Mouse (Mus musculus) midbrain, embryonic 15.5 days (tissue): Measurements from ENCODE around the gene Gm10638. TPM values are rescaled to one million over a fixed set of nuclear protein-coding genes. Genes with fewer than 3 reads are reported as not detected.

Source experiments
- ATAC-seq: fragments of 200-750 bp; cut with Nextera tagmentation; replicated peaks from 2 replicates; pipeline ENCODE4 v1.8.0; 2017; ENCODE audit warnings: moderate TSS enrichment
- H3K27ac ChIP-seq: fragments of 300-500 bp; sonication (generic); 2 replicates; pipeline ENCODE4 v1.5.1; 2015; ENCODE audit warnings: mild to moderate bottlenecking, inconsistent platforms
- H3K27me3 ChIP-seq: fragments of 300-500 bp; sonication (generic); replicated peaks from 2 replicates; pipeline ENCODE4 v1.6.1; 2015; ENCODE audit warnings: inconsistent platforms
- H3K36me3 ChIP-seq: fragments of 300-500 bp; sonication (generic); replicated peaks from 2 replicates; pipeline ENCODE4 v1.6.1; 2015; ENCODE audit warnings: inconsistent platforms
- H3K4me1 ChIP-seq: fragments of 300-500 bp; sonication (generic); 2 replicates; pipeline ENCODE4 v1.6.1; 2015; ENCODE audit warnings: inconsistent platforms
- H3K4me2 ChIP-seq: fragments of 300-500 bp; sonication (generic); 2 replicates; pipeline ENCODE4 v1.6.1; 2015; ENCODE audit warnings: inconsistent platforms, mild to moderate bottlenecking, moderate library complexity
- H3K4me3 ChIP-seq: fragments of 300-500 bp; sonication (generic); 2 replicates; pipeline ENCODE4 v1.5.1; 2015; ENCODE audit warnings: mild to moderate bottlenecking, inconsistent platforms
- H3K9ac ChIP-seq: fragments of 300-500 bp; sonication (generic); 2 replicates; pipeline ENCODE4 v1.6.1; 2015; ENCODE audit warnings: mild to moderate bottlenecking, inconsistent platforms
- H3K9me3 ChIP-seq: fragments of 300-500 bp; sonication (generic); 2 replicates; pipeline ENCODE4 v1.6.1; 2016; ENCODE audit warnings: inconsistent platforms
- WGBS: fragments of 180-500 bp; shearing (Covaris S2); methylation state at CpG from one replicate; pipeline ENCODE4 v1.1.7; 2015; ENCODE audit warnings: mixed read lengths; 5-methylcytosine and 5-hydroxymethylcytosine counted together
- polyA plus RNA-seq: library from polyadenylated mRNA; unstranded; fragments of >200 nt; fragmentation: Nextera tagmentation; extraction: Ambion mirVana; gene quantifications from 2 replicates; pipeline ENCODE4 v1.2.1, GENCODE M21; 2015

Gene Gm10638
- polyA plus RNA-seq, 1 experiment from 2014 or later = 6.4 TPM

DNA sequence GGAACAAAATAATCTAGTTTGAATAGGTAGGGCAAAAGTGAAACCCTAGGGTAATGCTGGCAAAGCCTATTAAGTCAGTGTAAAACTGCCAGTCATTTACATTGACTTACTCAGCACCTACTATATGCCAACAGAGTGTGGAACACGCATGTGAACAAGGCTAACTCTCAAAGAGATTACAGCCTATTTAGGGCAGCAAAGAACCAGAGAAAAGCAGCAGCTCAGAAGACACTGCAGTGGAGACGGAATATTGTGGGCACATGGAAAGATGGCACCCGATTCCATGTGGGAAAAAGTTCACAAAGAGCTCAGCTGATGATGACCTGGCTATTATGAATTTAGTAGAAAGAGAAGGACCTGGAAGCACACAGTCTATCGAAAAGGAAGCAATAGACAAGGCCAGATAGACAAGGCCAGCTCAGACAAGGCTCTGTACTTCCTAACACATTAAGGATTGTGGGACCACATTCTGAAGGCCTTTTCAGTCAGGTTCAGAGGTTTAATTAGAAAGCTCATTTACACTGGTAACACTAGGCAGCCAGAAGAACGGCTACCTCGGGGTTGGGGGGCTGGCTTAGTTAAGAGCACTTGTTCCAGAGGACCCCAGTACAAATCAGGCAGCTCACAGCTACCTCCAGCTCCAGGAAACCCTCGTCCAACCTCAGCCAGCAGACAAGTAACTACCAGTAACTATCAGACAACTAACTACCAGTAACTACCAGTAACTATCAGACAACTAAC lies 2.7 kb upstream of the Gm10638 start:
- Histone ChIP-seq H3K9ac (no peak overlapping the region), H3K9me3 (no peaks in the 10 kb centered on the region), H3K4me1 (peaks cover 44% of the 10 kb centered on the region), H3K36me3 (no peaks in the 10 kb centered on the region), H3K27ac (no peak overlapping the region), H3K27me3 (no peaks in the 10 kb centered on the region), H3K4me3 (no peak overlapping the region), H3K4me2 (peak overlapping the region; percentile 1; the same call in 1 of the 2 replicates)
- WGBS = 72% methylated on average over 7 of the region's 7 CpGs
- no peak for ATAC-seq

DNA sequence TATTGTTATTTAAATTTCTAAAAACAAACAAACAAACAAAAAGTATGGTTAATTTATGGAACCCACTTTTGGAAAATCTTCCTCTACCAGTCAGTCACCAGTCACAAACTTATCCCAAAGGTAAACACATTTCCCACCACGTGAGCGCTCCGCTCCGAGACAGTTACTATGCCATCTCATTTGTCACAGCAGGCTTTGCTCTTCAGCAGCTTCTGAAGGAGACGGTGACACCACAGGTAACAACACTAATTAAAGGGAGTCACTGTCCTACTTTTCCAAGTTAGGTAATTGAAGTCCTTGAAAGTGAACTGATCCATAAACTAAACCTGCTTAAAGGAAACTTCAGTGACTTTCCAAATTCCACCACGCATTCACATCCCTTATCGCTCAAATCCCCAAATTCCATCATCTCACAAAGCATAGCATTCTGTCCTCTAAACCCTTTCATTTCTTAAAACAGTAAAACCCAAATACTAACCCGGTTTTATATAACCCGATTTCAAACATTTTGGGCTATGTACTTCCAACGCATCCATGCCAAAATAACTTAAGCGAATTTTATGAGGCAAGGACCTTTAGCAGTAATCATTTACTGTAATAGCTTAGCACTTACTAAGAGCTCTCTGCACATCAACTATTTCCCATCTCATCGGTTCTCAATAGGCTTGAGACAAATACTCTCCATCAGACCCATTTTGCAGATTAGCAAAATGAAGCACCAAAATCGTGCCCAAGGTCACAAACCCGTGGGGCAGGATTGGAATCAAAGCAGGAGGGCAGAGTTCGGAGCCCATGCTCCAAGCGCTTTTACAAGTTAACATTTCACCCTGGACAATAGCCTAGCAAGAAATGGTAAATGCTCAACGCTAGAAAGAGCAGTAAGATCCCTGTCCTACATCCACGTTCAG lies 932 bp upstream of the Gm10638 start:
- Histone ChIP-seq H3K36me3 (no peaks in the 10 kb centered on the region), H3K27ac (peak overlapping the region; percentile 98), H3K9ac (peak overlapping the region; percentile 98), H3K9me3 (no peaks in the 10 kb centered on the region), H3K4me1 (peaks cover 44% of the 10 kb centered on the region), H3K4me3 (peak overlapping the region; percentile 96), H3K27me3 (no peaks in the 10 kb centered on the region), H3K4me2 (peak overlapping the region; percentile 69)
- WGBS = 4% methylated on average over 18 of the region's 18 CpGs
- ATAC-seq = 0 out of 2 replicates have a peak, but pooled peaks have one; percentile 3

DNA sequence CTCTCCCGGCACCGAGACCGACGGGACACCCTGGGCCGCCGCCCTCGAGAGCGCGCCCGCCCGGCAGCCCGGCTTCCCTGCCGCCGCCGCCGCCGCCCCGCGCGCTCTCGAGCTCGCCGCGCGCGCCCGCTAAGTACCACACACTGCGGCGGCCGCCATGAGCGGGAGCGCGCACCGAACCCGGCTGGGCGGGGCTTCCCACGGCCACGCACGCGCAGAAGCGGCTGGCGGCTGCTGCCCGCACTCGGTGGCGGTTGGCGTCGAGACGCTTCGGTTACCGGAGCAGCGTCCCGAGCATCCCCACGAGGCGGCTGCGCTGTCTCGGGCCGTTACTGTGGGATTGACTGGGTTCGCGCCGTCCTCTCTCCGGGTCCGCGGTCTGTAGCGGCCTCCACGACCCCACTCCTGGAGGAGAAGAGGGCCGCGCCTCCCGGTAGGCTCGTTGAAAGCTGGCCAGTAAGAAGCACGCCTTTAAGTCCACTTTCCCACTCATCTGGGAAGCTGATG lies 489 bp downstream of the Gm10638 start:
- ATAC-seq = peak; percentile 88
- Histone ChIP-seq H3K27ac (peak overlapping the region; percentile 98), H3K27me3 (no peaks in the 10 kb centered on the region), H3K9ac (peak overlapping the region; percentile 98), H3K4me2 (peak overlapping the region; percentile 69), H3K9me3 (no peaks in the 10 kb centered on the region), H3K4me1 (peaks cover 41% of the 10 kb centered on the region), H3K36me3 (no peaks in the 10 kb centered on the region), H3K4me3 (peak overlapping the region; percentile 96)
- under 1% methylated on average over 49 of the region's 70 CpGs for WGBS

DNA sequence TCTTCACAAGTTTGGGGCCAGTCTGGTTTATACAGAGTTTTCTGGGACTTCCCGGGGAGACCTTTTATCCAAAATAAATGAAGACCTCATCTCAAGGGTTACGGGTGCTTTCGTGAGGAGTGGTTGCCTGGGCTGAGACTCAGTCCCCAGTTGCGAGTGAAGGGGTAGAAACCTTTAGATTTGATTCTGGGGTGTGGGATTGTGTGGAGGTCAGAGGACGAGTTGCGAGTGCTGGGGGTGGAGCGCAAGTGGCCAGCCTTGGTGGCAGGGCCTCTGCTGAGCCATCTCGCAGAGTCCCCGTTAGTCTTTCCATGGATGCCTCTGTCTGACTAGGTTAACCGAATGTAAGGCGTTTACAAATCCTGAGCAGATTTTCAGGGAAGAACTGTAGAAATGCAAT lies 1.0 kb downstream of the Gm10638 start:
- WGBS = 0% methylated on average over 11 of the region's 11 CpGs
- peak; percentile 40 for ATAC-seq

DNA sequence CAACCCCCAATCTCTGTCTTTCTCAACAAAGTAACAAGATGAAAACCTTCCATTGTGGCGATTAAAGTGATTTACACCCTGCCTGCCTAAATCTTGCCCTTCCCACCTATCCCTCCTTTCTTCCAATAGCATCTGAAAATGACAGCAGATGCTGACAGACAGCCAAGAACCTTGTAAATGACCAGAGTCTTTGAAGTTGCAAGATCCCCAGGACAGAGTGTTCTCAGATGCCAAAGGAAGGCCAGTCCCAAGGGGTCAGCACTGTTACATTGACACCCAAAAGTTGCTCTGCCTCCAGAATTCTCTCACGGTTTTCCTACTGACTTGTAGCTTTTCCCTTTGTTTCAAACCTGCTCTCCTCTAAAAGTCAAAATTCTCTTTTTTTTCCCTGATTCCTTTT lies 4.3 kb downstream of the Gm10638 start:
- Histone ChIP-seq H3K9me3 (no peaks in the 10 kb centered on the region), H3K9ac (no peak overlapping the region), H3K27me3 (no peaks in the 10 kb centered on the region), H3K36me3 (no peaks in the 10 kb centered on the region), H3K4me1 (peaks cover 8% of the 10 kb centered on the region), H3K4me2 (no peak overlapping the region), H3K4me3 (no peak overlapping the region), H3K27ac (no peak overlapping the region)
- no peak for ATAC-seq
- 52% methylated on average over 2 of the region's 2 CpGs for WGBS

More for the DNA sequence above, 1.0 kb downstream of the Gm10638 start:
- Histone ChIP-seq H3K9ac (peak overlapping the region; percentile 98), H3K36me3 (no peaks in the 10 kb centered on the region), H3K27ac (peak overlapping the region; percentile 98), H3K9me3 (no peaks in the 10 kb centered on the region), H3K27me3 (no peaks in the 10 kb centered on the region), H3K4me1 (peaks cover 37% of the 10 kb centered on the region), H3K4me3 (peak overlapping the region; percentile 96), H3K4me2 (peak overlapping the region; percentile 69)

DNA sequence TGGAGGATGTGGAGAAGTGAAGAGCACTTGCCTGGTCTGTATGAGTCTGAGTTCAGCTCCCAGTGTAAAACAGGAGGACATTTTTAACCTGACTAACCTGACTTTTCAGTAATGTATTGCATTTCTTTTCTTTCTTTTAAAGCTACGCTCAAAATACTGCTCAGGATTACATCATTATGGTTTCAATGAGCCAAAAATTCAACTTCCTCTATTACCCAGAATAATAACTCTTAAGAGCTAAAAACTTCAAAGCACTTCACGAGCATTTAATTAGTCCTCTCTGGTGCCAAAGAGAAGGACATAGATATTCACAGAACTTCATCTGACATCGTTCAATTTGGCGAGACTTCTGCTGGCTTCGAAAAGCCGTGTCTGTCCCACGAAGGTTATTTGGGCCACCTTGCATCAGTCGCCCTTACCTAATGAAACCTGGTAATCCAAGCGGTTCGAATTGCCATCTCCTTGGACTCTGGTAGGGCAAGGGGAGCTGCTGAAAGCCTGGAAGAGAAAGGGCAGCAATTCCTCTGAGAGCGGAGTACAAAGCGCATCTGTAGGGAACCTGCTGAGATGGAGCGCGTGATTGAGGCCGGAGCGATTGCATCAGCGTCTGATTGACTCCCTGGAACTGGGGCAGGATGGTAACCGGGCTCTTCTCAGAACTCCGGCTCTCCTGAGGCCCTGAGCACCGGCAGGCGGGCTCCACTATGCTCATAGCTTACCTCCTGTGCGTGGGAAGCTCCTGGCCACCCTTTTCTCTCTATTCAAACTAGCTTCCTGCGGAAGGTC lies 11.6 kb downstream of the Gm10638 start:
- Histone ChIP-seq H3K36me3 (no peaks in the 10 kb centered on the region), H3K9me3 (no peaks in the 10 kb centered on the region), H3K9ac (0 out of 2 replicates have a peak overlapping the region, but pooled peaks have one; percentile 25), H3K27me3 (no peaks in the 10 kb centered on the region), H3K4me3 (peak overlapping the region; percentile 12; the same call in 1 of the 2 replicates), H3K4me2 (peak overlapping the region; percentile 39), H3K4me1 (peaks cover 6% of the 10 kb centered on the region), H3K27ac (no peak overlapping the region)
- 17% methylated on average over 23 of the region's 23 CpGs for WGBS
- ATAC-seq = no peak

DNA sequence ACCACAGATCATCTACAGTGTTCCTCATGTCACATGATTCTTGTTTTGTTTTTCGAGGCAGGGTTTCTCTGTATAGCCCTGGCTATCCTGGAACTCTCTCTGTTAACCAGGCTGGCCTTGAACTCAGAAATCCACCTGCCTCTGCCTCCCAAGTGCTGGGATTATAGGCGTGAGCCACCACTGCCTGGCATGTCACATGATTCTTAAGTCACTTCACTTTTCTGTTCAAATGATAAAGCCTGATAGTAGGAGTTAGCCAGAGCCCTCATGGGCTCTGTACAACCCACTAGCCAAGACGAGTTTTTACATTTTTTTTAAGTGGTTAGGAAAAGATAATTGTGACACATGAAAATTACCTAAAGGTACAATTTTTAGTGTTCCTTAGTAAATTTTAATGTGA lies 13.2 kb downstream of the Gm10638 start:
- 85% methylated on average over 3 of the region's 3 CpGs for WGBS
- ATAC-seq = no peak
- H3K4me2 ChIP-seq = no peak overlapping the region

DNA sequence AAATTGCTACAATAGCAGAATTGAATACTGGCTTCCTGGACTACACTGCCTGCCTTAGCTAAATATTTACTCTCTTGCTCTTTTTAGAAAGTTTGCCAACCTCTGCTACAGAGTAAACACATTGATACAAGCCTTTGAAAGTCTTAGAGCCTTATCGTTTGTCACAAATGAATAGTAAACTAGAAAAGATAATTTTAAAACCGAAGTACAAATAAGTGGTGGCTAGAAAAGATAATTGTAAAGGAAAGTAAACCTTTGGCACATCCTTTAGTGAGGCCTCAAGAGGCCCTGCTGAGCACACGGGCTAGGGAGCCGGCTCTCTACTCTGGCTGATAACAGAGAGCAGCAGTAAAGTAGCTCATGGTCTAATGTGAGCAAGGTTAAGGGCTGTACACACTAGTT lies 13.6 kb downstream of the Gm10638 start:
- H3K27ac ChIP-seq = no peak overlapping the region
- no peaks in the 10 kb centered on the region for H3K36me3 ChIP-seq
- no peaks in the 10 kb centered on the region for H3K27me3 ChIP-seq
- peaks cover 6% of the 10 kb centered on the region for H3K4me1 ChIP-seq
- no peak overlapping the region for H3K4me3 ChIP-seq
- H3K9ac ChIP-seq = no peak overlapping the region
- no peak overlapping the region for H3K4me2 ChIP-seq
- 63% methylated on average over 4 of the region's 4 CpGs for WGBS
- no peak for ATAC-seq
- no peaks in the 10 kb centered on the region for H3K9me3 ChIP-seq

More for the DNA sequence above, 13.2 kb downstream of the Gm10638 start:
- Histone ChIP-seq H3K27ac (no peak overlapping the region), H3K4me3 (no peak overlapping the region), H3K4me1 (peaks cover 6% of the 10 kb centered on the region), H3K9ac (no peak overlapping the region), H3K36me3 (no peaks in the 10 kb centered on the region), H3K9me3 (no peaks in the 10 kb centered on the region), H3K27me3 (no peaks in the 10 kb centered on the region)

DNA sequence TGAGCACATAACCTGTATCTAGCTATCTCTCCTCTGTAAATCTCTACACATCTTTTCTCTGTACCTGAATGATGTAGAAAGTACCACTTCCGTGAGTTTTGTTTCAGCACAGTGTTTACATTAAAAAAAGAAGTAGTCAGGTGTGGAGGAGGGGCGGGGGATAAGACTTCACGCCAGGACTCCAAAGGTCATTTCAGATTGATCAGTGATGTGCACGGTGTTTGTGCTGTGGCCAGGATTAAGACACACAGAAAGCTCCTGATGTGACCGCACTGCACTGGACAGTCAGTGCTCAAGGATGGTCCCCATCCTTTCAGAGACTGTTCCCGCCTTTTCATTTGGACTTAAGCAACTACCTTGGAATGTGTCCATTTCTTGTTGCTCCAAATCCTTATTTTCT lies 15.2 kb downstream of the Gm10638 start:
- no peak for ATAC-seq
- Histone ChIP-seq H3K27me3 (no peaks in the 10 kb centered on the region), H3K4me3 (no peak overlapping the region), H3K36me3 (no peaks in the 10 kb centered on the region), H3K27ac (no peak overlapping the region), H3K9ac (no peak overlapping the region), H3K9me3 (no peaks in the 10 kb centered on the region), H3K4me1 (peaks cover 6% of the 10 kb centered on the region), H3K4me2 (no peak overlapping the region)
- 58% methylated on average over 6 of the region's 6 CpGs for WGBS

DNA sequence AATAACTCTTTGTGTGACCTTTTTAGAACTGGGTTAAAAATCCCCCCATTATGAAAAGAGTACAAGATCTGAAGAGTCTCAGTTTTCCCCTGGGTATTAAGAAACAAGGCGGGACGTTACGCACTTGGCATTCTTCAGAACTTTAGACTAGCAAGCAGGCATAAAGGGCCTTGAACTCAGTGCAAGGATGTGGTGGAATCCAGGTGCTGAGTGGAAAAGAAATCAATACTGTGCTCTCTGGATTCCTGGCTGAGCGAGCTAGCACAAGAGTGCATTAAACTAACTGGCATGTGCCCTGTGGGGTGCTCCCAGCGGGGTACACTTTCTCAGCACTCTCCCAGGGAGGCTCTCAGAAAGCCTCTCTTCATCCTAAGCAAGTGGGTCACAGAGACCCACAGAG lies 17.3 kb downstream of the Gm10638 start:
- H3K27me3 ChIP-seq = no peaks in the 10 kb centered on the region
- no peaks in the 10 kb centered on the region for H3K4me1 ChIP-seq
- no peaks in the 10 kb centered on the region for H3K36me3 ChIP-seq
- no peak overlapping the region for H3K27ac ChIP-seq
- WGBS = 49% methylated on average over 5 of the region's 5 CpGs
- H3K4me2 ChIP-seq = no peak overlapping the region
- H3K9me3 ChIP-seq = no peaks in the 10 kb centered on the region
- no peak for ATAC-seq
- no peak overlapping the region for H3K9ac ChIP-seq
- no peak overlapping the region for H3K4me3 ChIP-seq

DNA sequence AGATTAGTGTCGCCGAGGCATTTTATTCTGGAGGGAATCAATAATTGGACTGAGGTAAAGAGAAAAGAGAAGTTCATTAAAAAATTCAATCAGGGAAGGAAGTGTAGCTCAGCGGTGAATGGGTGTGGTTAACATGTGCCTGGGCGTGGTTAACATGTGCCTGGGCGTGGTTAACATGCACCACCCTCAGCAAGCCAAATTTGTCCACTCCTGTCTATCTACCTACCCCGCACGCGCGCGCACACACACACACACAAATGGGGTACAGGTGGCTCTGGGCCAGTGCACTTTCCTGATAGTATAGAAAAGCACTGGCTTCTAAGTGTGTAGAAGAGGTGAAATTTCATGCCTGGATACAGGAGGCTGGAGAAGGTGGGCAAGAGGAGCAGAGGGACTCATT lies 19.7 kb downstream of the Gm10638 start:
- ATAC-seq = no peak
- no peak overlapping the region for H3K9ac ChIP-seq
- no peaks in the 10 kb centered on the region for H3K4me1 ChIP-seq
- no peaks in the 10 kb centered on the region for H3K9me3 ChIP-seq
- H3K4me2 ChIP-seq = no peak overlapping the region
- no peak overlapping the region for H3K27ac ChIP-seq
- WGBS = 88% methylated on average over 10 of the region's 10 CpGs
- H3K36me3 ChIP-seq = no peaks in the 10 kb centered on the region
- no peaks in the 10 kb centered on the region for H3K27me3 ChIP-seq
- no peak overlapping the region for H3K4me3 ChIP-seq

DNA sequence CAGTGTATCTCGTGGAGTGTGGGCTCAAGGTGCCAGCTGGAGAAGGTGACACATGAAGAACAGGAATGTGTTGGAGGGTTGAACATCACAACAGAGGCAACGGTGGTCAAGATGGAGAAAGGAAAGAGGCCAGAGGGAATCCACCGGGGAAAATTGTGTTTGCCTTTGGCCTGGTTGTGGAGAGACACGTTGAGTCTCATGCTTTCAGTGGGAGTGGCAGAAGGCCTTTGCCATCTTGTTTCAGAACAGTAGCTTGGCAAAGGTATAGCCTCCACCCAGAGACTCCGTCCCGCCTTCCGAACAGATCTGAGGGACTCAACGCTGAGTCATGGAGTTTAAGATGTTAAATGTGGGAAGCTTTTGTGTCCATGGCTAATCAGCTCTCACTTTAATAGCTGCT lies 20.2 kb downstream of the Gm10638 start:
- no peaks in the 10 kb centered on the region for H3K27me3 ChIP-seq
- H3K4me2 ChIP-seq = no peak overlapping the region
- no peak overlapping the region for H3K9ac ChIP-seq
- no peak overlapping the region for H3K4me3 ChIP-seq
- no peaks in the 10 kb centered on the region for H3K4me1 ChIP-seq
- no peak for ATAC-seq
- WGBS = 95% methylated on average over 8 of the region's 8 CpGs
- no peak overlapping the region for H3K27ac ChIP-seq
- no peaks in the 10 kb centered on the region for H3K9me3 ChIP-seq
- no peaks in the 10 kb centered on the region for H3K36me3 ChIP-seq
